Mouse (Mus musculus): ENCODE measurements around the gene Prune2. TPM values are rescaled to one million over a fixed set of nuclear protein-coding genes. Genes with fewer than 3 reads are reported as not detected.

Gene Prune2
- total RNA-seq, 2 experiments from 2014 or later = not detected

DNA sequence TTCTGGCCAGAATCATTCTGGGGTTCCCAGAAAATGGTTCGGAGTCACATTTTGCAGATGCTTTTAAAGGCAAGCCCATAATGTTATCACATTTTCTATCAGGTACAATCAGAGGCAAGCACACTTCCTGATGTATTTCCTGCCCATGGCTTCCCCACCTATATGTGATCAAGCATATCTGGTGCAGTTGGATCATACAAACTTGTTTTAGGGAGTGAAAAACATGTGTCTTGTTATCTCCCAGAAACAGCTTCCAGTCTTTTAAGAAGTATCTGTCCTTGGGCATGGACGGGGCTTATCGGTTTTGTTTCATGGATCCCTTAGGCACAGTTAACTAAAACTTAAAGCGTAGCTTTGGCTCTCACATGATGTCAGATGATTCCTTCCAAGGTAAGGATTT lies 36.2 kb downstream of the Prune2 start:
- no peak for ATAC-seq (replicated peaks; ENCODE audit: low FRiP score, poor library complexity, severe bottlenecking)

DNA sequence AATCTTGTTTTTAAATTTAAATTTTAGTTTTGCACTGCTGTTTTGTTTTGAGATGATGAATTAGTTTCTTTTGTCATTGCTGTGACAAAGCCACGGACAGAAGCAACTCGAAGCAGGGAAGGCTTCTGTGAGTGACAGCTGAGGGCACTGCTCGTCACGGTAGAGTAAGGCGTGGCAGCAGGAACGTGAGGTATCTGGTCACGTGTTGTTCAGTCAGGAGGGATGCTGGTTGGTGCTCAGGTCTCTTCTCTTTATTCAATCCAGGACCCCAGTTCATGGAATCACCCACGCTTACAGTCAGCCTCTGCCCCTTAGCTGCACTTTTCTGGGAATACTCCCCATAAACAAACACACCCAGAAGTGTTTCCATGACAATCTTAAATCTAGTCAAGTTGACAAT lies 38.3 kb downstream of the Prune2 start:
- ATAC-seq (replicated peaks; ENCODE audit: low FRiP score, poor library complexity, severe bottlenecking) = no peak

DNA sequence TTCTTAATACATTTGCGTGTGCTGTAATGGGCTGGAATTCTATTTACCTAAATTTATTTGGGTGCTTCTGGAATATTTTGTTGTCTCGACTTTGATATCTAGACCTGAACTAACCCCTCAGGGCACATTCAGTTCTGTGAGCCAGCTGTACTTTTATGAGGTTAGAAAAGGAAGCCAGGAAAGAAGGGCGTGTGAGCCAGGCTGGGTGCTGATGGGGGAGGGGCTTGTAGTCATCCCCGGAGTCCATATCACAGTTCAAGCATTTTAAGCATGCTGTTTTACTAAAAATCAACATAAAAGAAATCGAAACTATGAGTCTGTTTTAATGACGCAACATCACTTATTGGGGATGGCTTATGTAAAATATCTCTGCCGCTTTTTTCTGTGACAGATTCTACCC lies 42.0 kb downstream of the Prune2 start:
- no peak for ATAC-seq (replicated peaks; ENCODE audit: low FRiP score, poor library complexity, severe bottlenecking)

DNA sequence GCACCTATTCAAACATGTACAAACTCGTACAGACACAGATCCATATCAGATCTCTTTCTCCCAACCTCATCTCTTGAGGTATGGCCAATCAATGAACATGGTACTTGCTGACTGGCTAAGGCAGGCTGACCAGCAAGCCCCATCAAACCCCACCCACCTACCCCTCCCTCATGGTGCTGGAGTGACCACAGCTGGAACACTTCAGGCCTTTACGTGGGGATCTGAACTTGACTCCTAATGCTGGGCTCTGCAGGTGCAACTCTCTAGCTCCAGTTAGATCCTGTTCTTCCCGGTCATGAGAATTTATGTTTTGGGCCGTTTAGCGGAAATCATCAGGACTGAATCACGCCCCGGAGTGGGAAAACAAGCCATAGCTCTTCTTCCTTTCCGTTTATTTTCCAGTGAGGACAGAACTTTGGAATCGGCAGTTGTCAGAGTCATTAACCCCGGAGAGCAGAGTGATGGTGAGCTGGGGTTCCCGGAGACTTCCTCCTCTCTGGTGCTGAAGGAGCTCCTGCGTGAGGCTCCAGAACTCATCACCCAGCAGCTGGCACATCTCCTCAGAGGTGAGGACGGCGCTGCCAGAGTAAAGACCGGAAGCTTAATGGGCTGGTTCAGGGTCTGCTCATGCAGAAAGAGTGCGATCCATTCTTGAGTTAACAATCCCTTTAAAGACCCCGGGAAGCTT lies 50.4 kb downstream of the Prune2 start:
- ATAC-seq (replicated peaks; ENCODE audit: low FRiP score, poor library complexity, severe bottlenecking) = no peak

DNA sequence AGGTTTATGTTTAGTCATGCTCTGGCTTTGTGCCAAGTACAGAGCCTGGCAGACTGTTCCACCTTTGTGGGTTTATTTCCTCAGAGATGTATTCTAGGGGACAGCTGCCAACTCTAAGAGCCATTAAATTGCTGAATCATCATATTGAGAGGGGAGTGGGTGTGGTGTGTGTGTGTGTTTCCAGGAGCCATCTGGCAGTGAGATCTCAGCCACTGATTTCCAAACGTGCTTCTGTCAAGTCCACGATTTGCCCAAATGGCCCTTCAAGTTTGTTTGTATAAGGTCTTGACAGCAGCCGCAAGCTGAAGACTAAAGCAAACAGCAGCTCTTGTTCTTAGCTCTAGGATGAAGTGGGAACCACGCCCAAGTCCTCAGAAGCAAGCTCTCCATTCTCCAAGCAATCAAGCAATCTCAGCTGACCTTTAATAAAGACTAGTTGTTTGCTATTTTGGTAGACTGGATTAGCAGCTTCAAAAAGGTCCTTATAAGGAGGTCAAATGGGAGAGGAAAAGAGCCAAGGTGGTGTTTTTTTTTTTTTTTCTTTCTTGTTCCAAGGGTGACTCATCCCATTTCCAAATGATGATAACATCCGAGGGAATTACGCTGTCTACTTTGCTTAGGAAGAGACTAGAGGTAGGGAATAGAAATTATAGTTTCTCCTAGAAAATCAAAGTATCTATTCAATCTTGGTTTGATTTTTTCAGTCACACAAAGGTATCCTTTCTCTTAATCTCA lies 55.5 kb downstream of the Prune2 start:
- no peak for ATAC-seq (replicated peaks; ENCODE audit: low FRiP score, poor library complexity, severe bottlenecking)

DNA sequence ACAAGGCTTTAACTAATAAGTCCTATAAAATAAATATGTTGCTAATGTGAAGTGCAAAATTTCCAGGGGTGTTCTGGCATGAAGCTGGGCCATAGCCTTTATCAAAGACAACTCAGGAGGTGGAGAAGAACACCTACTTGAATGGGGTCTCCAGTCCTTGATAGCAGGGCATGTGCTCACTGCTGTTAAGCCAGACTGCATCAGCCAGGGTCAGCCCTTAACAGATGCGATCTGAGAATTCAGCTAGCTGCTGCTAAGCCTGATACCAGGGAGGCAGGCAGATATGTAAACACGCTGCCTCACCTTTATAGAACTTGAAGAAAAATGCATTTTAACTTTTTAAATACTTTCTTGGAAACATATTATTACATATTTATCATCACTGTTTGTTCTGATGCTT lies 57.2 kb downstream of the Prune2 start:
- no peak for ATAC-seq (replicated peaks; ENCODE audit: low FRiP score, poor library complexity, severe bottlenecking)

DNA sequence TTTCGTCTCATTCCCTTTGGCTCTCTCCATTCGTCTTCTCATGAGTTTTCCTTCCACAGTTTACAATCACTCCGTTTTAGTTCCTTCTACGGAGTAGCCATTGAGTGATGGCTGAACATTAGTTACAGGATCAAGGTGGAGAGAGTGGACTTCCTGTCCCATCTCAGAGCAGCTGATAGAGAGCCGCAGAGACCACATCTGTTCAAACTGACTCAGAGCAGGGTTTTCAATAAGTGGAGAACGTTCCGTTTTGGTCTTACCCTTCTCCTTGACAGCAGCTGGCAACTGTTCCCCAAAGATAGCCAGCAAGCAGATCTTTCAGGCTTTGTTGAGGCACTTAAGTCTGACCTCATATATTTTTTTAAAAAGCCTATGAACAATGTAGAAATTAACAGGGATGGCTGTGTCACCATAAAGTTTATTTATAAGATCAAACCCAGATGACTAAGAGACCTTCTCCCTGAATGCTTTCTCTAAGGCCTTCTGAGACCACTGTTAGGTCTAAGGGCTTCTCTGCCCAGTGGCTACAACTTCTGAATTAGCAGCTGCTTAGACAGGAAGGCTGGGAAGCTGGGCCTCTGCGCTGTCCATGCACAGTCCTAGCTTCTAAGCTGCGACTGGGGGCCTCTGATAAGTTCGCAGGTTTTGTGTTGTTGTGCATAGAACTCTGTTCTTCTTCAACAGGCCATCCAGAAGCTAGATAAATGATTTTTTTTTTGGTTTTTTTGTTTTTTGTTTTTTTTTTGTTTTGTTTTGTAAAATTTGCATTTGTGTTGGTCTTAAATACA lies 58.6 kb downstream of the Prune2 start:
- ATAC-seq (replicated peaks; ENCODE audit: low FRiP score, poor library complexity, severe bottlenecking) = no peak

DNA sequence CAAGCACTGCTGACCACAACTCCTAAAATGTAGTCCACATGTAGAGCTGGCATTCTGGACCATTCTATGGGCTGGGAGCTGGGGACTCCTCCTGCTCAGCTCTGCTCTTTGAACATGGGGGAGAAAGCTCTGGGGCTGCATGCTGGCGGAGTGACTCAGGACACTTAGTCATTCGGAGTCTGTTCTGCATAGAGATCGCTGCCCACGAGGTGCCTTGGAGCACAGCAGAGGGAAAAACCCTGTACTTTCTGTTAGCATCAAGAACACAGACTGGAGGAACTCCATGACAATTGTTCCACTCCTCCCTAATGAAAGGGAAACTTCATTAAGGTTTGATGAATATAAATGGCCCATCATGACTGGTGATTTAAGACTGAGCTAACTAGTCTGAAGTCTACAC lies 68.8 kb downstream of the Prune2 start:
- ATAC-seq (replicated peaks; ENCODE audit: low FRiP score, poor library complexity, severe bottlenecking) = no peak

DNA sequence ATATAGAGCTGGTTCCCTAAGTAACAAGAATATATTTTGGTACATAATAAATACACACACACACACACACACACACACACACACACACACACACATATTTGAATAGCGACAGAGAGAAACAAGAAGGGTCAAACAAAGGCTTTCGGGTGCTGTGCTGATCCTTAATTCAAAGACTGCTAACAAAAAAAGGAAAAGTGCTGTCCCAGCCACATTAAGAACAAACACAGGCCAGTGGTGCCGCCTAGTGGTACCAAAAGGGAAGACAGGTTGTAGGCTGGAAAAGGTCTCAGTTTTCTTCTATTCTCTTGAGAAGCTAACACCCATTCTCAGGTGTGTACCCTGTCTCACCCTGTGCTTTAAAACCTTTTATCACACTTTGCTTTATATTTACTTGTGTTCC lies 74.4 kb downstream of the Prune2 start:
- ATAC-seq (replicated peaks; ENCODE audit: low FRiP score, poor library complexity, severe bottlenecking) = no peak

DNA sequence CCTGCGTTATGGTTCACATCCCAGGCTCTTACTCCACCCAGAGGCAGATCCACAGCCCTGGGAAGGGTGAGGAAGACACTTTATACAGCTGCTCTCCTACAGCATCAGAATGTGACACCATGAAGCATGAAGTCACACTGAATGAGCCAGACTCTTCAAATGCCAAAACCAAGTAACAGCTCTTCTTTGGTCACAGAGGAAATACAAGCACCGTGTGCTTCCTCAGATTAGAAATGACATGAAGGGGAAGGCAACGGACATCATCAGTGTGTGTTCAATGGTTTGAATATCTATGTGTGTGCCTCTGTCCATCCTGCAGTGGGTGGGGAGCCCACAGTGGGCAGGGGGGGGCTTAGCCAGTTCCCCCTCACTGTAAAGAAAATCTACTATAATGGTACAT lies 76.4 kb downstream of the Prune2 start:
- no peak for ATAC-seq (replicated peaks; ENCODE audit: low FRiP score, poor library complexity, severe bottlenecking)

DNA sequence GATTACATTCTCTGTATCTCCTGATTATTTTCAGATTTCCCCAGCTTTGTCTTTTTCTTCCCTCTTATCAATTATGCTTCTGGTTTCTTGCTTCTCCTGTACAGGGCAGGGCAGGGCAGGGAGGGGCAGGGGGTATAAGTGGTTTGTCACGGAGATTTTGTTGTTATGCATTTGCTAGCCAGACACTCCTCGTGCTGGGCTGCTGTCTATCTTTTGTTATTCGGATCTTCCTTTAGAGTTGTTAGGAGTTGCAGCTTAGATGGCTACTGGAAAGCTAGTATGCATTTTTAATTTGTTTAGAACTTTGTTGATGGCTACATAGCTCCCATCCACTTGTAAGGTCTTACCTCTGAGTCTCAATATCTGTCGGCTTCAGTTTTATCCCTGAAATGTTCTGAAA lies 91.0 kb downstream of the Prune2 start:
- ATAC-seq (replicated peaks; ENCODE audit: low FRiP score, poor library complexity, severe bottlenecking) = no peak

DNA sequence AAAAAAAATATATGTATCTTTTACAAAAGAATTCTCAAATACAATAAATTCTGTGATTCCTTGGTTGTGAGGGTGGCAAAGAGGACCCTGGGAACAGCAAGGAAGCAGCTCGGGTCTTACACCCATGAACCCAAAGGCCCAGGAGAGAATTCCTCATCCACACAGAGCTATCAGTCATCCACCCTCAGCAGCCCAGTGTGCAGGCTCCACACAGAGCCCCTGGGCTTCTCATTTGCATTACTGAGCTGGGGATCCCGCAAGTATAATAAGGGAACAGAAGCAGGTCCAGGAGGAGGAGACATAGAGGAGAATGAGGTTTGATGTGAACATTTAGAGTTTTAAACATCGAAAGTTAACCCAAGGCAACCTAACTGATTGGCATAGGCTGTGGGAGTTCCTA lies 100.0 kb downstream of the Prune2 start:
- no peak for ATAC-seq (replicated peaks; ENCODE audit: low FRiP score, poor library complexity, severe bottlenecking)

DNA sequence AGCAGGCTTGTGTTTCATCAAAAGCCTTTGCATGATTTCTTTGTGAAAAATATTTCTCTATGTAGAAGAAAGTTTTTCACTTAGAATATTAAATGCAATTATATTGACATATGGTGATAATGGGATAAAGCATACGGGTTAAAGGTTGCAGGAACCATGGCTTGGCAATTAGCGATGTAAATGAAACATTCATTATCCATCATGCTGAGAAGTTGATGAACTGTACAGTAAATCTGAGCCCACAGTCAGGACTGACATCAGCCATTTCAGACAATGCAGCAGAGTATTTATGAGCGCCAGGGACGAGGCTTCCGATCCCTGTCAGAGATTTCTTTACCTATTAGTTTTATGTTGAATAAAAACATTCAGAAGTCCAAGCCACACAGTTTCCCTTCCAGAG lies 104.2 kb downstream of the Prune2 start:
- no peak for ATAC-seq (replicated peaks; ENCODE audit: low FRiP score, poor library complexity, severe bottlenecking)

DNA sequence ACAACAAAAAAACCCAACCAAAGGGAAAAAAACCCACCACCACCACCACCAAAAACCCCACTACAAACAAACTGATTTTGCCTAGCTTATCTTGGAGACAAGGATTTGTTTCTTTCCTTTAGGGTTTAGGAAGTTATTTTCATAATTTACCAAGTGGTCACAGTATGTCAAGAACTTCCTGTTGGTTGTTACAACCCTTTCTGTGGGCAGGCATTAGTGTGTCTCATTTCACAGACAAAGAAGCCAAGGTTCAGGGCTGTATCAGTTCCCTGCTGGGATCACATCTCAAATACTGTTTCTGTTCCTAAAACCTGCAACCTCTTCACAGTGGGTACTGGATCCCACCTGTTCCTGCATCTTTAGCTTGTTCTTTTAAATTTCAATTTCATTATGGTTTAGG lies 108.5 kb downstream of the Prune2 start:
- ATAC-seq (replicated peaks; ENCODE audit: low FRiP score, poor library complexity, severe bottlenecking) = no peak

DNA sequence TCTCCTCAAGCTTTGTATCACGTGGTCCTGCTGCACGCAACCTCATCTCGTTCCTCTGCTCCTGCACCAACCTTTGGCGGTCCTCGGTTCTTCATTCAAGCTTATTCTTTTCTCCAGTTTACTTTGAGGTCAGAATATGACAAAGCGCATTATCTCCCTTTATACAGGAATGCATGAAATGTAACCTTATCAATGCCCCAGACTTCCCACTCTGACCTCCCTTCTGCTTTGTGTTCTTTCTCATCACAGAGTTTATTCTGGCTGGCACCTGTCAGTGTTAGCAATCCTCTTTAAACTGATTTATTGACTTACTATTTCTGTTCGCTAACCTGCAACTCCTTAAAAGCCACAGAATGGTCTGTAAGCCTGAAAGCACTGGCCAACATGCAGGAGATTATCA lies 113.1 kb downstream of the Prune2 start:
- no peak for ATAC-seq (replicated peaks; ENCODE audit: low FRiP score, poor library complexity, severe bottlenecking)

DNA sequence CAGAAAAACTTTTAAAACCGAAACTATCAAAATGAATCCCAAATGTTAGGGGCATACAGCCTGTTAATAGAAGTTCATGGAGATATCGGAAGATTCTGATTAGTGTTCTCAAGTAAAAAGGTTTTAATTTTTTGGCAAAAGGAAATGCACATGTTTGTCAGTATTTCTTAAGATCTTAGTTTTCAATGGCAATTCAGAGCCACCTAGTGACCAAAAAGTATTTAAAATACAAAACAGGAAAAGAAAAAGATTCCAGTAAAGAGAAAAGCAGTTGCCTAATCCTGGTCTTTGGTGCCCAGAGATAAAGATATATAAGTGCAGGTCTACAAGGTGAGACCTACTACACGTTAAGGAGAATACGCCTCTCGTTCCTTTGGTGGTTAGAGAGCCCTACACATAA lies 115.3 kb downstream of the Prune2 start:
- ATAC-seq (replicated peaks; ENCODE audit: low FRiP score, poor library complexity, severe bottlenecking) = no peak

DNA sequence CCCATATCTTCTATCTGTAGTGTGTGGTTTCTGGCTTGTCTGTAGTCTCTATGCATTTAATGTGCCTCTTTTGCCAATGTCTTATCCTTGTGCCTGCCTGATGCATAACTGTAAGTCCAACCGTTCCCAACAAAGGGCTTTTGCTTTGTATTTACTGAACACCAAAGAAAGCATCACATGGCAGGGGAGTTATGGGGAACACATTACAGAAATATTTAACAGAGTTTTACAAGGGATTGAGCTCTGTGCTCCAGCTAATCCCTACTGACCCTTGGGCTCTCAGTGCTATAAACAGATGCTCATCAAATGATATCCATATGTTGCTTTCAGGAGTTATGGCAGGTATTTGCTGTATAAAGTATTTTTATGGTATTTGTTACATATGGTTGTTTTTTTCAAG lies 116.3 kb downstream of the Prune2 start:
- ATAC-seq (replicated peaks; ENCODE audit: low FRiP score, poor library complexity, severe bottlenecking) = no peak

DNA sequence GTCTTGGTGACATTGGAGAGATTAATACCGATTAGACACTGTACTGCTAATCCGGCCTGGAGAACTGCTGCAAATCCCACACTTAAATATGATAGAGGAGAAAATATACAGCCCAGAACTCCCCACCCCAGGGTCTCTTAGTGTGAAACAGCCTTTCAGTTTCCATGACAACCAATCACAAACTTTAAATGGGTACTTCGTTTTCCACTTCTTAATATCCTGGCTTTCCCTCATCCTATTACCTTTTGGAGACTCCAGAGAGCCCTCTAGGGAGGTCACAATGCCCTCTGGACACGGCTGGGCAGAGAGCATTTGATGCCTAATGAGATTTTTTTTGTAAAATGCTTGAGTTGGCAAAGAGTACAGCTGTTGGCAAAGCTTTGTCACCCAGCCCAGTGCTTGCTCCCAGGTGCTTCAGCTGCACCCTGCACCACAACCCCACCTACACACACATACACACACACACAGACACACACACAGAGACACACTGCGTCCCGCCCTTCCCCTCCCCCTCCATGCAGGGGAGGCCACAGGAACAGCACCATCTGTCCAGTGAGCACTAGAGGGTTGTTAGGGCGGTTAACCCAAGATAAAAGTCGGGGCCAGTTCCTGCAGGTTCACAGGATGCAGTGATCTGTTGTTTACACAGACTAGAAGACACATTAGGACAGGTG lies 122.9 kb downstream of the Prune2 start:
- no peak for ATAC-seq (replicated peaks; ENCODE audit: low FRiP score, poor library complexity, severe bottlenecking)

DNA sequence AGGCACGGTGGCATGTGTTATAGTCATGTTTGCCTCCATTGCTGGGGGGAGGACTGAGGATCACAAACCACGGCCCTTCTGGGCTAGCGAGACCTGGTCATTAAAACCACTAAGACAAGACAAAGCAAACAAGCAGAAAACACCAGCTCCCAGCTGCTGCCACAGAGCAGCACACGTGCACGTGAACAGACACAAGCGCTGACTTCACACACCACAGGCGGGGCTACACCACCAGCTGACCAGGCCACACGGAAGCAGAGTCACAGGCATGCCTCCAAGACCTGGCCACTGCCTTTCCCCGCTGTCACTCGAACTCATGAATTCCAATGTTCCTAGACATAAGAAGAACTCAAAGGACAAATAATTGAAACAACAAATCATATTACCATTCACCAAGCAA lies 125.5 kb downstream of the Prune2 start:
- no peak for ATAC-seq (replicated peaks; ENCODE audit: low FRiP score, poor library complexity, severe bottlenecking)

DNA sequence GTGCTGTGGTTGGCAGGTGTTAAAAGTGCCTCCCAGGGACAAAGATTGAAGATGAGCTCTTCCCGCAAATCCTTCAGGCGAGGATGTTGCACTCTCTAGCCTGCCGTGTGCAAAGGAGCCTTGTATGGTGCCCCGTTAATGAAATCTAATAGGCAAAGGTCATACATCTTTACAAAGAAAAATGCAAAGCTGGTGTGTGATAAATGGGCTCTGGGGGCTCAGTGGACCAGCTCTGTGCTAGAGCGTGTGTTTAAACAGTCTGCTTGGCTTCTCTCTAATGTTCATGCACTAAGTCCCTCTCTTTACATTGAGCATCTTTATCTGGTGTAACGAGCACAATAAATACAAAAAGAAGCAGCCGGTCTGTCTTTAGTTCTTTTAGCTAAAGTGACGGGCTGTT lies 138.1 kb downstream of the Prune2 start:
- no peak for ATAC-seq (replicated peaks; ENCODE audit: low FRiP score, poor library complexity, severe bottlenecking)

DNA sequence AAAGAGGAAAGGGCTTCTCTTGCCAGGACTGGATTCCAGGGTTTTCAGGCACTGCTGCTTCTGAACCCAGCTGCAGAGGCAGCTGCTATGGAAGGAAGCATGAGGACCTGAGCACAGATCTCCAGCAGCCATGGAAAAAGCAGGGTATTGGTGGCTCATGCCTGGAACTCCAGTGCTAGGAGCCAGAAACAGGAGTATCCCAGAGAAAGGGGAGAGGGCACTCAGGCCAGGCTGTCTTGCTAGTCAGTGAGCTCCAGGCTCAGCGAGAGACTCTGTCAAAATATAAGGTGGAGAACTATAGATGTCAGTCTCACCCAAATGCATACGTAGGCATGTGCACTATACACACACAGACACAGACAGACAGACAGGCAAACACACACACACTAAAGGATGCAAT lies 140.4 kb downstream of the Prune2 start:
- ATAC-seq (replicated peaks; ENCODE audit: low FRiP score, poor library complexity, severe bottlenecking) = no peak
